Comparison of ENCODE assay signal across 10 mouse cellular contexts in genomic region chr10:105867312-105867711, GRCm38 (mm10). TPM values are rescaled to one million over a fixed set of nuclear protein-coding genes. Genes with fewer than 3 reads are reported as not detected.
DNase-seq lines count a peak whose midpoint lies in the region; ATAC-seq and TF ChIP-seq lines count a peak whose summit lies in the region.
"Had no signal": no experiment of that assay in that cellular context is flagged by ENCODE, and none has a peak within 500 bp of the region (broad histone marks: within the 10 kb centered on the region; RNA-seq: fewer than 3 reads in every experiment).

No protein-coding gene starts in this region.

- H3K9me3 ChIP-seq in hindbrain, postnatal 0 days (ENCODE audit: low read length), result no peaks in the 10 kb centered on the region
- H3K9me3 ChIP-seq in hindbrain, embryonic 16.5 days (ENCODE audit: control insufficient read depth, low read length), result no peaks in the 10 kb centered on the region
- H3K9me3 ChIP-seq in CH12.LX (replicated peaks; ENCODE audit: low read length), result no peaks in the 10 kb centered on the region
- H3K9me3 ChIP-seq: kidney, embryonic 15.5 days; midbrain, embryonic 12.5 days had no signal

- WGBS in hindbrain, postnatal 0 days, result 40% methylated on average over 4 of the region's 4 CpGs
- 52% methylated on average over 4 of the region's 4 CpGs for WGBS in hindbrain, embryonic 16.5 days

- peak; percentile 55 for TF ChIP-seq RAD21 in CH12.LX (IDR thresholded peaks at IDR 0.05; ENCODE audit: low read depth, low read length)

- no peaks in the 10 kb centered on the region for H3K79me2 ChIP-seq in CH12.LX (replicated peaks; ENCODE audit: control insufficient read depth, extremely low read depth, insufficient read depth, poor library complexity, severe bottlenecking)

- peak; percentile 75 for DNase-seq in hindbrain, postnatal 0 days (ENCODE audit: low spot score)
- DNase-seq in 416B (ENCODE audit: low read depth) (peak; percentile 38), CH12.LX (ENCODE audit: extremely low read depth) (peak; percentile 15)
- DNase-seq in brain, embryonic 18.5 days (ENCODE audit: low read depth, low spot score), result peak; percentile 12
- no peak for DNase-seq in spleen, adult 12 weeks (ENCODE audit: low spot score)
- DNase-seq in heart, postnatal 25 days (ENCODE audit: low spot score), result no peak
- DNase-seq: gastrocnemius, postnatal 25 days had no signal

- H3K27me3 ChIP-seq in hindbrain, postnatal 0 days (ENCODE audit: insufficient read depth, low read length), result no peaks in the 10 kb centered on the region
- H3K27me3 ChIP-seq in hindbrain, embryonic 16.5 days (replicated peaks; ENCODE audit: control insufficient read depth, insufficient read depth, low read length), result no peaks in the 10 kb centered on the region
- no peaks in the 10 kb centered on the region for H3K27me3 ChIP-seq in CH12.LX (replicated peaks)
- H3K27me3 ChIP-seq: kidney, embryonic 15.5 days; midbrain, embryonic 12.5 days had no signal

- dilution Hi-C loops in CH12.LX (cut with MboI; ENCODE audit: extremely low pct_ligation_motif_present, extremely low pct_unique_long_range_greater_than_20kb, low sequenced_read_pairs), result no loop called here

- H3K9ac ChIP-seq in hindbrain, postnatal 0 days (replicated peaks; ENCODE audit: low read length), result no peak overlapping the region
- no peak overlapping the region for H3K9ac ChIP-seq in hindbrain, embryonic 16.5 days (ENCODE audit: low read depth, low read length)
- no peak overlapping the region for H3K9ac ChIP-seq in CH12.LX (ENCODE audit: insufficient read depth, low read depth)
- H3K9ac ChIP-seq: kidney, embryonic 15.5 days; midbrain, embryonic 12.5 days had no signal

- H3K36me3 ChIP-seq in hindbrain, postnatal 0 days (ENCODE audit: insufficient read depth, low read length), result no peaks in the 10 kb centered on the region
- no peaks in the 10 kb centered on the region for H3K36me3 ChIP-seq in hindbrain, embryonic 16.5 days (ENCODE audit: control insufficient read depth, insufficient read depth, low read length)
- no peaks in the 10 kb centered on the region for H3K36me3 ChIP-seq in CH12.LX (replicated peaks in 1 of 2; ENCODE audit: control insufficient read depth in 1 of 2, insufficient read depth in 1 of 2, low read length in 1 of 2)
- H3K36me3 ChIP-seq: kidney, embryonic 15.5 days; midbrain, embryonic 12.5 days had no signal

- H3K4me1 ChIP-seq in hindbrain, postnatal 0 days (ENCODE audit: insufficient read depth, low read length), result no peaks in the 10 kb centered on the region
- H3K4me1 ChIP-seq in hindbrain, embryonic 16.5 days (ENCODE audit: control insufficient read depth, insufficient read depth, low read depth, low read length), result no peaks in the 10 kb centered on the region
- H3K4me1 ChIP-seq in CH12.LX (ENCODE audit: control insufficient read depth in 1 of 2, insufficient read depth in 2 of 2), result peaks cover 0 to 3% of the 10 kb centered on the region in 2 experiments; a peak in 1 of 4 replicates
- H3K4me1 ChIP-seq: kidney, embryonic 15.5 days; midbrain, embryonic 12.5 days had no signal

- no peak for TF ChIP-seq EP300 in CH12.LX (IDR thresholded peaks at IDR 0.05; ENCODE audit: low read length)

- H3K4me2 ChIP-seq in hindbrain, postnatal 0 days (ENCODE audit: low read depth, low read length), result no peak overlapping the region
- H3K4me2 ChIP-seq in hindbrain, embryonic 16.5 days (ENCODE audit: low read length), result no peak overlapping the region
- no peak overlapping the region for H3K4me2 ChIP-seq in CH12.LX (ENCODE audit: insufficient read depth, low read depth, poor library complexity, severe bottlenecking)
- H3K4me2 ChIP-seq: kidney, embryonic 15.5 days; midbrain, embryonic 12.5 days had no signal

- no peak for ATAC-seq in hindbrain, postnatal 0 days
- ATAC-seq in hindbrain, embryonic 16.5 days, result no peak

- peak; percentile 68 for TF ChIP-seq CTCF in hindbrain, postnatal 0 days (IDR thresholded peaks at IDR 0.05; ENCODE audit: low read depth)
- TF ChIP-seq CTCF in CH12.LX (conservative IDR thresholded peaks at IDR 0.05 in 1 of 2, IDR thresholded peaks at IDR 0.05 in 1 of 2; ENCODE audit: low read depth in 2 of 2, low read length in 2 of 2), result peak in 1 of 2 experiments; percentile 57; a peak in 3 of 4 replicates

- H3K4me3 ChIP-seq in hindbrain, postnatal 0 days (ENCODE audit: low read length), result no peak overlapping the region
- no peak overlapping the region for H3K4me3 ChIP-seq in hindbrain, embryonic 16.5 days (ENCODE audit: low read length)
- H3K4me3 ChIP-seq in CH12.LX (replicated peaks in 1 of 3; ENCODE audit: low read depth in 2 of 3, low read length in 2 of 3, poor library complexity in 1 of 3), result no peak overlapping the region
- H3K4me3 ChIP-seq: kidney, embryonic 15.5 days; midbrain, embryonic 12.5 days had no signal

- H3K27ac ChIP-seq in hindbrain, postnatal 0 days, result no peak overlapping the region
- no peak overlapping the region for H3K27ac ChIP-seq in hindbrain, embryonic 16.5 days (ENCODE audit: low read depth, low read length)
- H3K27ac ChIP-seq in CH12.LX (ENCODE audit: insufficient read depth, low read depth), result no peak overlapping the region
- H3K27ac ChIP-seq: kidney, embryonic 15.5 days; midbrain, embryonic 12.5 days had no signal

- intact Hi-C loops in heart, postnatal 25 days (cut with DNase I), result no loop called here

- TF ChIP-seq POLR2A in CH12.LX (IDR thresholded peaks at IDR 0.05; ENCODE audit: low read depth, low read length), result no peak

- in situ Hi-C loops in CH12.LX (cut with MboI; ENCODE audit: low pct_ligation_motif_present, low pct_unique_long_range_greater_than_20kb, low sequenced_read_pairs), result loop anchor here (25.0 kb wide), 1 partner anchor 720 kb away; no protein-coding TSS in a partner anchor

TF ChIP-seq in CH12.LX, 34 proteins besides CTCF, POLR2A, EP300 and RAD21:
- TF ChIP-seq USF1 (IDR thresholded peaks at IDR 0.05; ENCODE audit: low read depth, low read length) (no peak), SMC3 (IDR thresholded peaks at IDR 0.05; ENCODE audit: low read depth, low read length) (peak; percentile 44)

RNA-seq across cellular contexts. Expression of gene Mettl25, which starts 26.1 kb away (rescaled TPM):
- total RNA-seq in hindbrain, postnatal 0 days (2014; rRNA removed), result 19.0 and 19.8 TPM in 2 replicates
- 16.0 TPM in 2 replicates for polyA plus RNA-seq in hindbrain, postnatal 0 days (2015; fragmentation: Nextera tagmentation; extraction: Ambion mirVana)
- polyA plus RNA-seq in hindbrain, embryonic 16.5 days (2015; fragmentation: Nextera tagmentation; extraction: Ambion mirVana), result 13.4 and 14.3 TPM in 2 replicates
- total RNA-seq in CH12.LX (2012; rRNA removed) (7.8 and 8.1 TPM in 2 replicates), CH12.LX (2014; rRNA removed) (10.5 and 11.7 TPM in 2 replicates)
- 6.6 and 8.1 TPM in 2 replicates for polyA plus RNA-seq in CH12.LX (2012; ENCODE audit: insufficient read length, low read depth)
- total RNA-seq in heart, postnatal 25 days (2021), result 1 to 10 TPM; 5.0 to 5.3 TPM

RNA-seq across cellular contexts. Expression of gene Ccdc59, which starts 26.4 kb away (rescaled TPM):
- total RNA-seq in hindbrain, postnatal 0 days (2014; rRNA removed), result 8.2 and 9.1 TPM in 2 replicates
- 42.9 and 47.5 TPM in 2 replicates for polyA plus RNA-seq in hindbrain, postnatal 0 days (2015; fragmentation: Nextera tagmentation; extraction: Ambion mirVana)
- 35.6 and 36.4 TPM in 2 replicates for polyA plus RNA-seq in hindbrain, embryonic 16.5 days (2015; fragmentation: Nextera tagmentation; extraction: Ambion mirVana)
- total RNA-seq in CH12.LX (2012; rRNA removed), result 18.8 and 23.8 TPM in 2 replicates
- total RNA-seq in CH12.LX (2014; rRNA removed), result 27.1 and 30.2 TPM in 2 replicates
- polyA plus RNA-seq in CH12.LX (2012; ENCODE audit: insufficient read length, low read depth), result 47.5 and 52.4 TPM in 2 replicates
- 1 to 10 TPM; 9.1 to 9.7 TPM for total RNA-seq in heart, postnatal 25 days (2021)

Comparison
In these comparisons a context has a peak if more than half of its experiments do, and no peak if none do; other contexts are left out.
1. DNase-seq: peak in hindbrain, postnatal 0 days (single experiment), 416B (single experiment), CH12.LX (single experiment) and brain, embryonic 18.5 days (single experiment); none in spleen, adult 12 weeks (single experiment) and heart, postnatal 25 days (single experiment).